Mouse (Mus musculus) MEL (cell line): Measurements from ENCODE around the gene Gm6592. TPM values are rescaled to one million over a fixed set of nuclear protein-coding genes. Genes with fewer than 3 reads are reported as not detected.
"Not testable (repeated sequence)": the region's sequence is repeated elsewhere in the genome, so short reads cannot be mapped to it uniquely, and the experiment has no call there.

Experiments
- DNase-seq: peaks from one replicate; pipeline ENCODE4 v3.0.0; 2011; ENCODE audit warnings: low read depth, low spot score
- H3K27ac ChIP-seq: 2 replicates; pipeline ENCODE4 v1.5.1; 2012; ENCODE audit warnings: low read depth, mild to moderate bottlenecking, control low read depth, low read length, moderate library complexity; ENCODE audit not compliant: control insufficient read depth
- H3K27me3 ChIP-seq, 2 experiments: fragments of 150-350 bp in 1 of 2; sonication (generic) in 1 of 2; 2 replicates each; pipeline ENCODE4 v1.6.1; 2012; ENCODE audit warnings: low read length in 2 of 2, mild to moderate bottlenecking in 2 of 2, improper control_type of control experiment in 1 of 2, moderate library complexity in 1 of 2; ENCODE audit not compliant: insufficient read depth in 2 of 2, control insufficient read depth in 1 of 2
- H3K36me3 ChIP-seq, 2 experiments: 2 replicates each; pipeline ENCODE4 v1.6.1; 2012 to 2014; ENCODE audit warnings: low read length in 2 of 2, improper control_type of control experiment in 1 of 2, inconsistent platforms in 1 of 2, mild to moderate bottlenecking in 1 of 2; ENCODE audit not compliant: insufficient read depth in 2 of 2, control insufficient read depth in 1 of 2
- H3K4me1 ChIP-seq, 2 experiments: fragments of 150-350 bp in 1 of 2; sonication (generic) in 1 of 2; 2 replicates each; pipeline ENCODE4 v1.6.1; 2012; ENCODE audit warnings: low read length in 2 of 2, improper control_type of control experiment in 1 of 2, mild to moderate bottlenecking in 1 of 2; ENCODE audit not compliant: insufficient read depth in 2 of 2, control insufficient read depth in 1 of 2
- H3K4me3 ChIP-seq, 2 experiments: fragments of 150-350 bp in 1 of 2; sonication (generic) in 1 of 2; 2 replicates each; pipeline ENCODE4 v1.5.1; 2012; ENCODE audit warnings: low read depth in 2 of 2, low read length in 2 of 2, mild to moderate bottlenecking in 2 of 2, moderate library complexity in 2 of 2, control low read depth in 1 of 2, improper control_type of control experiment in 1 of 2; ENCODE audit not compliant: control insufficient read depth in 1 of 2, insufficient read depth in 1 of 2
- H3K79me2 ChIP-seq: 2 replicates; pipeline ENCODE4 v1.6.1; 2012; ENCODE audit warnings: mild to moderate bottlenecking, low read length, moderate library complexity; ENCODE audit not compliant: control insufficient read depth, poor library complexity, insufficient read depth
- H3K9ac ChIP-seq: 2 replicates; pipeline ENCODE4 v1.6.1; 2012; ENCODE audit warnings: low read depth, mild to moderate bottlenecking, control low read depth, low read length, moderate library complexity; ENCODE audit not compliant: control insufficient read depth, poor library complexity, severe bottlenecking
- H3K9me3 ChIP-seq: fragments of 150-350 bp; sonication (generic); replicated peaks from 2 replicates; pipeline ENCODE4 v1.6.1; 2012; ENCODE audit warnings: mild to moderate bottlenecking, low read length, improper control_type of control experiment, moderate library complexity; ENCODE audit not compliant: insufficient read depth
- BHLHE40 ChIP-seq: IDR thresholded peaks from 2 replicates; pipeline ENCODE4 v1.6.1; 2012; ENCODE audit warnings: low read depth, mild to moderate bottlenecking, inconsistent platforms, low read length, improper control_type of control experiment, borderline replicate concordance
- E2F4 ChIP-seq: IDR thresholded peaks from 2 replicates; pipeline ENCODE4 v1.6.1; 2011; ENCODE audit warnings: low read depth, low read length, improper control_type of control experiment, borderline replicate concordance
- EP300 ChIP-seq, 2 experiments: IDR thresholded peaks; 2 replicates each; pipeline ENCODE4 v1.6.1; 2011; ENCODE audit warnings: improper control_type of control experiment in 2 of 2, low read length in 2 of 2, low read depth in 1 of 2, mild to moderate bottlenecking in 1 of 2
- ETS1 ChIP-seq: IDR thresholded peaks from 2 replicates; pipeline ENCODE4 v1.6.1; 2012; ENCODE audit warnings: low read depth, mild to moderate bottlenecking, inconsistent platforms, low read length, improper control_type of control experiment, moderate library complexity
- MAFK ChIP-seq: IDR thresholded peaks from 2 replicates; pipeline ENCODE4 v1.6.1; 2011; ENCODE audit warnings: low read depth, mild to moderate bottlenecking, low read length, improper control_type of control experiment, borderline replicate concordance
- MAZ ChIP-seq: IDR thresholded peaks from 2 replicates; pipeline ENCODE4 v1.6.1; 2012; ENCODE audit warnings: low read depth, mild to moderate bottlenecking, inconsistent platforms, low read length, improper control_type of control experiment
- MXI1 ChIP-seq: IDR thresholded peaks from 2 replicates; pipeline ENCODE4 v1.6.1; 2011; ENCODE audit warnings: mild to moderate bottlenecking, low read depth, low read length, improper control_type of control experiment
- MYB ChIP-seq: IDR thresholded peaks from 2 replicates; pipeline ENCODE4 v1.6.1; 2011; ENCODE audit warnings: mild to moderate bottlenecking, low read depth, low read length, improper control_type of control experiment
- MYC ChIP-seq: IDR thresholded peaks from 2 replicates; pipeline ENCODE4 v1.6.1; 2011; ENCODE audit warnings: low read depth, mild to moderate bottlenecking, low read length, improper control_type of control experiment, moderate library complexity
- NRF1 ChIP-seq: IDR thresholded peaks from 2 replicates; pipeline ENCODE4 v1.6.1; 2014; ENCODE audit warnings: low read depth, mild to moderate bottlenecking, inconsistent platforms, low read length, improper control_type of control experiment, moderate library complexity; ENCODE audit not compliant: poor library complexity, insufficient read depth, severe bottlenecking
- POLR2AphosphoS2 ChIP-seq: IDR thresholded peaks from 2 replicates; pipeline ENCODE4 v1.6.1; 2011; ENCODE audit warnings: low read length, improper control_type of control experiment
- POLR2AphosphoS5 ChIP-seq: IDR thresholded peaks from 2 replicates; pipeline ENCODE4 v1.6.1; 2012; ENCODE audit warnings: low read depth, borderline replicate concordance, mild to moderate bottlenecking, inconsistent platforms, low read length, moderate library complexity, mixed read lengths
- TAL1 ChIP-seq: IDR thresholded peaks from 2 replicates; pipeline ENCODE4 v1.6.1; 2012; ENCODE audit warnings: mild to moderate bottlenecking, inconsistent platforms, low read length, moderate library complexity, mixed read lengths
- TBP ChIP-seq: IDR thresholded peaks from 2 replicates; pipeline ENCODE4 v1.8.0; 2011; ENCODE audit warnings: low read depth, low read length, improper control_type of control experiment
- UBTF ChIP-seq: IDR thresholded peaks from 2 replicates; pipeline ENCODE4 v1.6.1; 2012; ENCODE audit warnings: low read depth, mild to moderate bottlenecking, inconsistent platforms, low read length, improper control_type of control experiment, moderate library complexity, borderline replicate concordance; ENCODE audit not compliant: insufficient read depth
- USF1 ChIP-seq: IDR thresholded peaks from 2 replicates; pipeline ENCODE4 v1.6.1; 2014; ENCODE audit warnings: low read depth, mild to moderate bottlenecking, inconsistent platforms, low read length, improper control_type of control experiment, moderate library complexity
- USF2 ChIP-seq, 2 experiments: IDR thresholded peaks; 2 replicates each; pipeline ENCODE4 v1.6.1; 2011 to 2012; ENCODE audit warnings: improper control_type of control experiment in 2 of 2, low read length in 2 of 2, borderline replicate concordance in 1 of 2, inconsistent platforms in 1 of 2, low read depth in 1 of 2, mild to moderate bottlenecking in 1 of 2; ENCODE audit not compliant: insufficient read depth in 1 of 2
- ZC3H11A ChIP-seq: IDR thresholded peaks from 2 replicates; pipeline ENCODE4 v1.6.1; 2012; ENCODE audit warnings: low read depth, mild to moderate bottlenecking, inconsistent platforms, low read length, improper control_type of control experiment
- ZKSCAN1 ChIP-seq: IDR thresholded peaks from 2 replicates; pipeline ENCODE4 v1.6.1; 2012; ENCODE audit warnings: low read depth, mild to moderate bottlenecking, inconsistent platforms, low read length, improper control_type of control experiment, moderate library complexity
- ZNF384 ChIP-seq: IDR thresholded peaks from 2 replicates; pipeline ENCODE4 v1.6.1; 2012; ENCODE audit warnings: low read depth, mild to moderate bottlenecking, inconsistent platforms, low read length, improper control_type of control experiment
- polyA plus RNA-seq, 2 experiments: library from polyadenylated mRNA; stranded (reverse) in 1 of 2; unstranded in 1 of 2; fragments of >175 nt in 1 of 2; fragments of >200 nt in 1 of 2; gene quantifications; 2 replicates each; pipeline versions ENCODE4 v1.2.1 to v1.2.4; 2012; ENCODE audit warnings: low replicate concordance in 2 of 2, low read depth in 1 of 2; ENCODE audit not compliant: insufficient read length in 2 of 2, insufficient read depth in 1 of 2, missing spikeins in 1 of 2
- total RNA-seq: library from RNA; depleted of rRNA; stranded (reverse); fragments of 300-350 nt; gene quantifications from 2 replicates; pipeline ENCODE4 v1.2.3, GENCODE M21; 2012; rRNA removed

Gm6592 gene
- total RNA-seq (not detected in 2 replicates), polyA plus RNA-seq (not detected)

DNA sequence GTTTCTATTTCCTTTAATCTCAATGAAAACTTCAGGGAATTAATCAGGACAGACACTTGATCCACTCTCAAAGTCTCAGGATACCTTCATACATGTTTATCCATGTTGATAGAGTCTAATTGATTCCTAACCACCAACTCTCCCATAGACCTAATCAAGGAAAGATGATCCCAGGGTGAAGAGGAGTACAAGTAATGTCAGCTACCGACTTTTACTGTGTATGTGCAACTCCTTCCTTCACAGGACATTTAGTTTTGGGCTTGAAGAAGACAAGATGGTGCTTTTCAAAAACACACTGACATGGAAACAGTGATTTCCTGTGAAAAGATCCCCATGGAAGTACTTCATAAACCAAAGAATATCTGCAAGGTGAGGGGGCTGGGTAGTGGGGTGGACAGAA is at the start of gene Gm6592:
Gene Gm6592, plus strand, starts transcription at position 301 of the 400 bp plus-strand sequence.
- Histone ChIP-seq H3K9ac (no peak within 1 kb of the TSS), H3K27me3 (no peaks in the 10 kb centered on the region), H3K36me3 (no peaks in the 10 kb centered on the region), H3K27ac (no peak within 1 kb of the TSS), H3K9me3 (no peaks in the 10 kb centered on the region), H3K4me3 (no peak within 1 kb of the TSS), H3K4me1 (no peaks in the 10 kb centered on the region), H3K79me2 (no peaks in the 10 kb centered on the region)
- no peak for TF ChIP-seq ZKSCAN1
- no peak for TF ChIP-seq TAL1
- no peak for TF ChIP-seq MAFK
- no peak for TF ChIP-seq MYB
- no peak for TF ChIP-seq MYC
- no peak for TF ChIP-seq BHLHE40
- TF ChIP-seq ZNF384: no peak
- TF ChIP-seq ETS1: no peak
- no peak for TF ChIP-seq MAZ
- TF ChIP-seq UBTF: no peak
- no peak for TF ChIP-seq USF2 (IDR thresholded peaks at IDR 0.05; ENCODE audit: borderline replicate concordance in 1 of 2, insufficient read depth in 1 of 2, low read depth in 1 of 2, low read length in 2 of 2)
- no peak for TF ChIP-seq TBP
- no peak for TF ChIP-seq NRF1
- TF ChIP-seq ZC3H11A: no peak
- no peak for TF ChIP-seq EP300 (IDR thresholded peaks at IDR 0.05; ENCODE audit: low read depth in 1 of 2, low read length in 2 of 2)
- TF ChIP-seq E2F4: no peak
- no peak for TF ChIP-seq USF1
- TF ChIP-seq MXI1: no peak
- no peak for TF ChIP-seq POLR2AphosphoS5
- no peak for TF ChIP-seq POLR2AphosphoS2
- no peak for DNase-seq

GRCm38 (mm10) chrX:8803391-8803790 is 40.4 kb upstream of the Gm6592 start, which contains the start of gene Ssxb5:
Gene Ssxb5 (plus strand): TSS chrX:8803691.
- H3K4me3 ChIP-seq, H3K9ac ChIP-seq, H3K79me2 ChIP-seq, H3K27ac ChIP-seq, H3K36me3 ChIP-seq, H3K9me3 ChIP-seq, H3K27me3 ChIP-seq, H3K4me1 ChIP-seq, DNase-seq: not testable (repeated sequence)
